Mouse (Mus musculus) lung, adult 2 months (tissue): ENCODE data around the gene Prpf38a.

Experiments
- CTCF ChIP-seq: fragments of 200-500 bp; IDR thresholded peaks from 2 replicates; pipeline ENCODE4 v1.5.1; 2011; ENCODE audit warnings: mild to moderate bottlenecking, low read length, control low read depth; ENCODE audit not compliant: insufficient read depth
- POLR2A ChIP-seq: fragments of 200-500 bp; IDR thresholded peaks from 2 replicates; pipeline ENCODE4 v1.6.1; 2011; ENCODE audit warnings: low read depth, mild to moderate bottlenecking, control low read depth, low read length, borderline replicate concordance; ENCODE audit errors: extremely low read depth

DNA sequence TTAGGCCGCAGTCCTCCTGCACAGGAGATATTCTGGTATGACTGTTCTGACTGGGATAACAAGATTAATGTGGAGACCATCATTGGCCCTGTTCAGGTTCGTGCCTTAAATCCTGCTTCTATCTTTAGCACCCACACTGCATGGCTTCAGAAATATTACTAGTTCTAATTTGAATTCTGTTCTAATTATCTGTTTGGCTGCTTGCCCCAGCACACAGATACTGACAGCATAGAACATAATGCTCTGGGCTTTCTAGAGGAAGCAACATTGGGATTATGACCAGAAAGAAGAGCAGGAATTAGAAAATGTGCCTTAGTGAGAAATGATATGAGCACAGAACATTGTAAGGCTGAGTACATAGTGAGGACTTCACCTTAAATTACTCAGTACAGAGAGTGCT lies 14.2 kb upstream of the Prpf38a start:
- TF ChIP-seq POLR2A (no peak), CTCF (no peak)
